Mouse (Mus musculus) lung, postnatal 0 days (tissue): ENCODE measurements around the gene Nosip.

Experiments
- CTCF ChIP-seq: IDR thresholded peaks from 2 replicates; pipeline ENCODE4 v1.5.1; 2016; ENCODE audit warnings: antibody characterized with exemption, mild to moderate bottlenecking
- EP300 ChIP-seq: IDR thresholded peaks from 2 replicates; pipeline ENCODE4 v1.6.1; 2016; ENCODE audit warnings: antibody characterized with exemption, mild to moderate bottlenecking, control low read depth

- TF ChIP-seq CTCF = peak; percentile 54
- peak; percentile 85 for TF ChIP-seq EP300
Observed at GRCm38 (mm10) chr7:45017242-45018061, 44.8 kb upstream of the Nosip start, which contains the start of gene Rras.
